Mouse (Mus musculus) kidney, postnatal 10 days (tissue): ENCODE measurements at regions not wholly inside any gene's neighbourhood (a gene's known extent, or its start where the extent isn't known, plus 50 kb on each side); places are given as distances from the start of the nearest gene placed in this dataset.

ENCODE experiments used
- DNase-seq: peaks from one replicate; pipeline ENCODE4 v3.0.0; 2021; ENCODE audit warnings: mixed read lengths

DNA sequence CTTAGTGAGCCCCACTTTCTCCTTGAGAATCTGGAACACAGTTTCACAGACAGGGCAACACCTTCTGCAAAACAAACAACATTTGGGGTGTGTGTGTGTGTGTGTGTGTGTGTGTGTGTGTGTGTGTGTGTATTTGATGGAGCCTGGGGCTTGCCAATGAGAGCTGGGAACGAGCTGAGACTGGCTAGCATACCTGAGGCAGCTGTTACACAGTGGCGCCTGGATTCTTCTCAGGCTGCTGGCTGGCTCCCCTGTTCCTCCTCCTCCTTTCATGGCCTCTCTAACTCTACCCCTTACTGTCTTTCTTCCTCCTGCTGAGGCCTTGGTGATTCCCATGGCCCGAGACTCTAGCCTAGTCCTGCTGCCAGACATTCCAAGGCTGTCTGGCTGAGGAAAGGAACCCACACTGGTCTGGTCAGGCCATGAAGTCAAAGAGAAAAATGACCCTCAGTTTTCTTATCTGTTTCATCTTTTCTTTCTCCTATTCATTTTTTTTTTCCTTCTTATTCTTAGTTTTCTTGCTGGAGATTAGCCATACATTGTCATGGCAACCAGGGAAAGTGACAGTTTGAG lies 79.6 kb upstream of the Sem1 start:
- DNase-seq = no peak

DNA sequence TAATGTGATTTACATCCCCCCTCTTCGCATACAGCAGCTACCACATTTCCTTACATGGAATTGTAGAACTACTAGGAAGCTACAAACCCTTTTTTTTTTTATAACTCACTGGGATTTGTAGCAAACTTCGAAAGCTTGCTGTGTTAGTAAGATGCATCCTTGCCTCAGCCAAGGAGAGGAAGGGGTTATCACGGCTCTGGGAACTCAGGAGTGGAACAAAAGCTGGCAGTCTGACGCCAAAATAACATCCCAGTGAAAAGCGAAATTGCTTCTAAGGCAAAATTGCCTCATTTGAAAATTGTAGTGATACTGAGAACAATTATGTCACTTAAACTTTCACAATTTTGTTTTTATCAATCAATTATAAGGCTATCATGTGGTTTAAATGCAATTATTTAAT lies 81.6 kb upstream of the Sem1 start:
- DNase-seq = no peak

DNA sequence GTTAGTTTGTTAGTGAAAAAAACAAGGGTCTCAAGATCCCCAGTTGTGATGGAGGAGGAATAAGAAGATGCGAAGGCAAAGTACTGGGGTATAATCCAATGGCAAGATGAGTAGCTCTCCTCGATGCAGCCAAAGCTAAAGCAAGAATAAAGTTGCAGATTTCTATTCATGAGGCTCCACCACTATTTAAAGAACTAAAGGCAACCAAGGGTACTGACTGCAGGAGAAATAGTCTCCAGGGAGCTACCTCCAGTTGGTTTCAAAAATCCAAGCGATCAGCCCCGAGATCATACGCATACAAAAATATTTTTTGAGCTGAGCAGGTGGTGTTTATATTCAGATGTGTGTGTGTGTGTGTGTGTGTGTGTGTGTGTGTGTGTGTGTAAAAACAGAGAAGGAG lies 88.3 kb upstream of the Sem1 start:
- no peak for DNase-seq

DNA sequence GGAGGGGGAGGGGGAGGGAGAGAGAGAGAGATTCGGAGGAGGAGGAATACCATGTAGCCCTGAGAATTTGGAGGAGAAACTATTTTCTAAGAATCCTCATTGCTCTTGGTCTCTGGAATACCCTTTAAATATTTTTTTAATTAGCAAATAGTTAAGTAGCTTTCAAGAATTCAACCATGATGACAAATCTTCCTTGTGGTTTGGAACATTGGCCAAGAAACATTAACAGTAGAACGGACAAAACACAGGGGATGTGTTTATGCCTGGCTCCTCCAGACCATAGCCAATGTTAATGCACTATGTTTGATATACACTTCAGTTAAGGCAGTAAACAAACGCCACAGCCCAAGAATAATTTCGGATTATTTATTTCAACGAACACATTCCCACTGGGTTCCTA lies 110.8 kb upstream of the Sem1 start:
- no peak for DNase-seq

DNA sequence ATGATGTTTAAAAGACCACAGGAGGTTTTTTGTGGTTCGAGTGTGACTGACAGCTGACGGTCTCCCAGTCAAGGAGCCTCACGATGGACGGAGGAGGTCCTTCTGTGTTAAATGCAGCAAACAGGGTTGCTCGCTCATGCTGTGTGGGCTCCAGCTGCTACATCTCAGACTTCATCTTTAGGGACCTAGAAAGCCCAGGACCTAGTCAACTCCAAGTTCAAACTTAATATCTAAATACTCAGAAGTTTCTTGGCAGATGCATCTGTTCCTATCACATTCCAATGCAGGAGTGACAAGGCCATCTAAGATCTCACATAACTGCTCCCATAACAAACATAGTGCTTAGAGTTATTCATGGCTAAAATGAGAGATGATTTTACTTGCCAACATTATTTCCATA lies 111.7 kb upstream of the Sem1 start:
- peak; percentile 32 for DNase-seq

DNA sequence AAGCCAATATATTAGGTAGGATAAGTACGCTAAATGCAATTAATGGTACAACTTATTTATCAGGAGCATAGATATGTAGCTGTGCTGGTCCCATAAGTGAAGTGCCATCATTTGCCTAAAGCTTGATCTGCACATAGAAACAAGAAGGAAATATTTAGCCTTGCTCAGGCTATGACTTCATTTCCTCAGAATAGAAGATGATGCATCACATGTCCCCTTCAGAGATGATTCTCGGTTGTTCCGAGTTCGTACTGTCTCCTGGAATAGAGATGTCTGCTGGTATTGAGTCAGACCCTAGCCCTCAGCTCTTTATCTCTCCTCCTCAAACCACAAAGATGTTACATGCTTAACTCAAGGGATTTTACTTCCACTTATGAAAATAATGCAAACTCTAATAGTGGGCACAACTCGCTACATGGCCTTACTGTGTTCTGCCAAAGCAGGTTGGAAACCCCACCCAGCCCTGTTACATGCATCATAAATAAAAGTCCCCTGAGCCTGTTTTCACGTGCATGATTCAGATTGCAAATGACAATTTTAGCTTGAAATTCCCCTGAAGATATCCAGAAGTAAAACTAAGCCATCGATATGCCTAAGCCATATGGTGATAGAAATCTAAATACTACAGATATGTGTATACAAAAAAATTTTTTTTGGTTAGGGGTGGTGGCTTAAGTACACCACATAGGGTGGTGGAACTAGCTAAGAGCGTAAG lies 113.8 kb upstream of the Sem1 start:
- no peak for DNase-seq

DNA sequence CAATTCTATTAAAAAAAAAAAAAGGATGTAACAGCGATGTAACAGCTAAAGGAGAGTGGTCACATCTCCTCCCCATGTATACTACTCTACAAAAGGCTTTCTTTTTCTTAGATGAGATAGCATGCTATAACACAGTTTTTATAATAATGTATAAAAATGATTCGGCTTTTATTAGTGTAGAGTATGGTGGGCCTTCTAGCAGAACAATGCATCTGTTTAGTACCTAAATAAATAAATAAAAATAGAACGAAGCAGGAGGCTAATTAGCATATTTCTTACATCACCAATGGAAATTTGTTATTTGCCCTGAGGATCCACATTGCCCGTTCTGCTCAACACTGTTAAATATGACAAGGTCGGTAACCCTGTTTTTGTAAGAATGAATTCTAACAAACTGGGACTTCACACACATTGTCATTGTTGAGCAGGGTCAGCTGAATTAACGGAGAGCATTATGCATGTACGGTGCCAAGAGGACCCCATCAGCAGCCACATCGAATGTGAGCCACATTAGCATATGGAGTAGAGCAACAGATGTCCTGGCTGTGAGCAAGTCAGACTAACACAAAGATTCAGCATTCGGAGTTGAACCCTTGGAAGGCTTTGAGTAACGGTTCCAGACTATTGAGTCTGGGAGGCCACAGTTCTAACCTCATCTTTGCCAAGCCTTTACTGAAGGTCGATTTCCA lies 117.4 kb upstream of the Sem1 start:
- DNase-seq = no peak

DNA sequence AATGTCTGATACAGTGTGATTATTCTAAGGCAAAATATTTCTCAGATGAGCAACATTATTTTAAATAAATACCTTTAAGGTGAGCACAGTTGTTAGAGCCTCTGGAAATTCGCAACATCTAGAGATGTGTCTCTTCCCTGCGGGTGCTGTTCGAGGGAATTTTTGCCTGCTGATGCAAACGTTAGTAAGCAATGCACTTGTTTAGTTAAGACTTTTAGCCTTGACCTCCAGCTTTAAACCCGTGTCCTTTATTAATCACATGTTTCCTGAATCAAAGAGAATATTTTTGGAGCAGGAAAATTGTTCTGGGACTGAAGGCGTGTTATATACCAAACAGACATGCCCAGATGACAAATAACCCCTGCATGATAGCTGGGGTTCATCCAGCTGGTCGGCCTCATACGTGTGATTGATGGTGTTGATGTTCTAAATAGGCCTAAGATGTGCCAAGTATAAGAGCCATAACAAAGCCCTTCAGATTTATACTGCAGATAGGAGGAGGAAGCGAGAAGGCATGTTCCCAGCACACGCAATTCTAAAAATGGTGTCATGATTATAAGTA lies 119.0 kb upstream of the Sem1 start:
- peak; percentile 33 for DNase-seq

DNA sequence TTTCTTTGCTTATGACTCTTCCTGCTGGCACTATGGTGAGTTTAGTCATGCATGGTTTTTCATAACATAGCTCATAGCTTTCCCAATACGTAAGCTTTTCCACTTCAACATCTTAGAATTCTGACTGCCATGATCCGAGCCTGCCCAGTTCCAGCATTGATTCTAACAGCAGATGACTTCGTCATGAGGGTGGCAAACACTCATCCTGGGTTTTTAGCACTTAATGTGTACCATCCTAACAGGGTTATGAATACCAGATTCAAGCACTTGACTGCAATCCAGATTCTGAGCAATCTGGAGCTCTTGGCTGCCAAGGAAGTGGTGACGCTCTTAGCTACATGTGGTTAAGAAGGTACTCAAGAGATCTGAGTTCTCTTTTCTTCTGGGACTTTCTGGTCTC lies 128.3 kb upstream of the Sem1 start:
- DNase-seq = no peak

DNA sequence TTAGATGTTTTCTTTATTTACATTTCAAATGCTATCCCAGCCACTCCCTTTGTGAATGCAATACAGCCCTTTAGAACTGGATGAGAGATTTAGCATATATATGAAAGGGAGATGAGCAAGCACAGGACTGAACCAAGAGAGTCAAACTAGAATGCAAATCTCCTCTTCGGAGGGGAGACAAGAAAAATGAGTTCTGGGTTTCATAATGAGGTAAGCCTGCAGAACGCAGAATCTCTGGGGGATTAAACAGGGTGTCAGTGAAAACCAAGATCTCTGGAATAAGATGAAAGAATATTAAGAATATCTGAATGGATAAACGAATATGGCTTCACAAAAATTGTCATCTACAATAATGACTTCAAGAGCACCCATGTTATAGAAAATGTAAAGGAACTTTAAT lies 130.6 kb upstream of the Sem1 start:
- DNase-seq = no peak

DNA sequence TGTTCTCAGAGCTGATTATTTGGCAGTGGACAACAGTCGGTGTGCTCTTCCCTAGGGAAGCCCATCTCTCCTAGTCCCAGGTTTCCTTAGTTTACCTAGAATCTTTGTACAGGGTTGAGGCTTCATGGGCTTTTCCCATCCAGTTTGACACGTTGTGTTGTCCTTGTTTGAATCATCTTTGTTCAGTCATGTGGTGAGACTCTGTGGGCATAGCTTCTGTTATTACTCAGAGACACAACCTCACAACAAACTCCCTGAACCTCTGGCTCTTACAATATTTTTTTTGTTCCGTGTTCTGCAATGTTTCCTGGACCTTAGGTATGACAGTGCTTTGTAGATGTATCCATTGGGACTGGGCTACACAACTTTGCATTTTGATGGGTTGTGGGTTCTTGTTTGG lies 132.9 kb upstream of the Dlx6 start:
- no peak for DNase-seq

DNA sequence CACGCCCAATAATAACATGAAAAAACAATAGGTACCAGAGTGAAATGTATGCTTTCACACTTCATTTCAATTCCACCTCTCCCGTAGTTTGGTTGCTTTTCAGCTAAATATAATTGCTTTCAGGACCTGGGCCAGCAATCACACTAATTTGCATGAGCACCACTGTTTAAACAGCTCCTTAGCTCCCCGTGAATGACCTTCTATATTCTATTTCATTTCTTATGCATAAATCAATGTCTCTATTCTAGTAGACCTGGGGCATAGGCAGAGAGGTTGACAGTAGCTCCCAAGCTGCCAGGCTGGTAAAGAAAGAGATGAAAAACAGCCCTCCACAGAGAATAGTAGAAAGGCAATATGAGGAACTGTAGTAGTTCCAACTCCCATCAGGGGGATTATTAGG lies 117.7 kb upstream of the Dlx6 start:
- no peak for DNase-seq

DNA sequence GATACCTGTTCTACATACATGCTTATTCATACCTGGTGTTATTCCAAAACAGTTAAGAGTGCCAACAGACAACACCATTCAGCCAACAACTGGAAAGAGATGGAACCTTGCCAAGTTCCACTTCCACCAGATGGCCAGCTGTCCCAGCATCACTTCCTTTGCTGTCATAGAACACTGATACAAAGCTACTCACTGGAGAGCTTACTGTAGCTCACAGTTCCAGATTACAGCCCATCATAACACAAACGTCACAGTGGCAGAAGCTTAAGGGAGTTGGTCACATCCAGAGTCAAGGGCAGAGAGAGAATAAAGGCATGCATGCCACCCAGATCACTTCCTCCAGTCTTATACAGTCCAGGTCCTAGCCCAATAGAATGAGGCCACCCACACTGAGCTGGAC lies 84.0 kb upstream of the Dlx6 start:
- no peak for DNase-seq

DNA sequence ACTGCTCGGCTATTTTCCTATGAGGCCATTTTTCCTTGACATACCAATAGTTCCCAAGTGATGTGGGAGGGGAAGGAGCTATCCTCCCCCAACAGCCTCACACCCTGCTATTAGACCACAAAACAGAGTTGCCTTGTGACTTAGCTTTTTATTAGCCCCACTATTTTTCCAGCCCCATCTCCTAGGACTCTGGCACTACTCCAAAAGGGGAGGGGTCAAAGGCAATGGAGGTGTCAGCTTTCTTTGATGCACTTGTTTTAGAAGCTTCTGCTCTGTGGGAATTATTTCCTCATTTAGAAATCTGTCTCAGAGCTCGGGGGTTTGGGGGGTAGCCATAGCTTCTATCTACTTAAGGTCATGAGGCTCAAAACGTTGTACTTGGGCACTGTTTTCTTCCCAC lies 81.6 kb upstream of the Dlx6 start:
- peak; percentile 9 for DNase-seq

DNA sequence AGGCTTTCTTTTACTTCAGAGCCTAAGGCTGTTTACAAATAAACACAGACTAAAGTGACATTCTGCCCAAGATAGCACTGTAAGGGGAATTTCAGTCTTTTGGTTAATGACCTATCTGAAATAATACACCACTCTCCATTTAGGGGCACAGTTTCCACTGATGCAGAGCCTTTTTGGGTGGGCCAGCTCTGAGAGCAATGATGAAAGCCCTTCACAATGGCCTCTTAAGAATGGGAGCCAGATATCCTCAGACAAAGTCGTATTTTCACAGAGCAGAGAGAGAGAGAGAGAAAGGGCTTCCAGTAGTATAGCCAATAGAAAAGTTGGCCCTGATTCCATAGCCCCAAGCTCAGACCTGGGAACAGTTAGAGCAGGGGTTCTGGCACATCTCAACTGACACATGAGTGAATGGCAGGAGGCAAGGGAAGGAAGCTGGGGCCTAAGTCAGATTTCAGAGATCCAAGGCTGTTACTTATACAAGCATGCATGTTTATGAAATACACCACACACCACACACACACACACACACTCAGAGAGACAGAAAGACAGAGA lies 77.1 kb upstream of the Dlx6 start:
- no peak for DNase-seq

DNA sequence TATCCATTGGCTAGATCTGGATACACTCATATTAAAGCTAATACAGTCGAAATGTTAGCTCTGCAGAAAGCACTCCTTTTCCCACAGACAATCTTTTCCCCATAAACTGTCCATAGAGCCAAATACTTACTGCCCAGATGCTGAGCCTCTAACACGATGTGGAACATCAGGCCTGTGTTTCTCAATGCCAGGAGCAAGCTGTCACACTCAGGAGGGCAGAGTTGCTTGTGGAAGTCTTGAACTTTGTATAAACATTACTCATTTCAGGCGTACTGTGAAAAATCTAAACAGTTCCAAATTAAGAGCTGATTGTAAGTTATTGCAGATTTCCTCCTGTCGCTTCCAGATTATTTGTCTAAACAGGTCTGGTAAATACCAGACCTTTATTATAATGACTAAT lies 75.6 kb upstream of the Dlx6 start:
- DNase-seq = no peak

DNA sequence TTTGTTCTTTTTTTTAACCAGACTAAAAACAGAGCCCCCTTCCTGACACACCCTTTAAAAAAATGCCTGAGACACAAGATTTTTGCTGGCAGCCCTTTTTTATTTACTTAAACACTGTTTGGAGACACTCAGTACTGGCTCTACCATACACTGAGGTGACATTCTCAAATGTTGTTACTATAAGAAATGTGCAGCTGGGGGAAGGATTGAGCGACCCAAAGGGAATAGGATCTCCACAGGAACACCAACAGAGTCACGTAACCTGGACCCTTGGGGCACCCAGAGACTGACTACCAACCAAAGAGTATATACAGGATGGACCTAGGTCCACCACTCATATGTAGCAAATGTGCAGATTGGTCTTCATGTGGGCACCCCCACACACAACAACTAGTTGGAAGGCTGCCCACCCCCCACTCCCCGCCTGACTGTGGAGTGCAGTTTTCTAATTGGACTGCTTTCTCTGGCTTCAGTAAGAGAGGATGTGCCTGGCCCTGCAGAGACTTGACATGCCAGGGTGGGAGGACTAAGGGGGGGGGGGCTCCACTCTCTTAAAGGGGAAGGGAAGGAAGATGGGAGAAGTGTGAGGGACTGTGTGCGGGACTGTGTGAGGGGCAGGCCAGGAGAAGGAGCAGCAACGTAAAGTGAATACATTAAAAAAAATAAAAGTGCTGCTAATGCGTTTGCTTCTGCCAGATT lies 68.7 kb upstream of the Dlx6 start:
- no peak for DNase-seq

DNA sequence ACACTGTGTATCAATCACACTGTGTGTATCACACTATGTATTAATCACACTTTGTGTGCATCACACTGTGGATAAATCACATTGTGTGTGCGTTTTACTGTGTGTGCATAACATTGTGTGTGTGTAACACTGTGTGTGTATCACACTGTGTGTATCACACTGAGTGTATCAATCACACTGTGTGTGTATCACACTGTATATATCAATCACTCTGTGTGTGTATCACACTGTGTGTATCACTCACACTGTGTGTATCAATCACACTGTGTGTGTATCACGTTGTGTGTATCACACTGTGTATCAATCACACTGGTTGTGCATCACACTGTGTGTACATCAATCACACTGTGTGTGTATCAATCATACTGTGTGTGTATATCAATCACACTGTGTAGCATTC lies 62.8 kb upstream of the Dlx6 start:
- DNase-seq = no peak

DNA sequence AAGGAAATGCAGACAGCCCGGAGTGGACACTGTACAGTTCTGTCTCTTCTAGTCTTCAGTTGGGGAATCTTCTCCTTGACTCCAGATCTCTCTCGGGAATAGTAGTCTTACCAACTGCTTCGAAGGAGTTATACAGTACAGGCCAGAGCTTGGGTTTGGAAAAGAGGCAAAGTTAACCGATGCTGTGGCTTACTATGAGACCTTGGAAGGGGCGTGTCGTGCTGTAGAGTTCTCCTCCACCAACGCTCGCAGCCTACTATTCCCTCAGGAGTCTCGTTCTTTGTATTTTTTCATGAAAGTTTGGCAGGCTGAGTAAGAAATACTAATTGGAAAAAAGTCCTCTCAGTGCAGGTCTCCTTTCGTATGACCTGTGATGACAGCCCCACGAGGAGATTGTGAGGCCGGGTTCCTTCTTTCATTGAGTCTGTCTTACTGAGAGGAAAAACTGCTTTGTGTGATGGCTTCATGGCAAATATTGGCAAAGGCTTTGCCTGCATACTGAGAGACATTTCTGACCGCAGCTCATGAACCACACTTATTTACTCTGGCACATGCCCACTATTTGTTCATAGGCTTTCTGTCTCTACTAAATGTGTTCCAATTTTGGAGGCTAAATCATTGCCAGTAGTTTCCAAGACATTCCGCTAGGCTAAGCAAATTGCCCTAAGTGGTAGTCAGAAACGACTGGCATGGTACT lies 61.4 kb upstream of the Dlx6 start:
- no peak for DNase-seq
